18 mouse cellular contexts compared by ENCODE assay signal in the genomic region with DNA sequence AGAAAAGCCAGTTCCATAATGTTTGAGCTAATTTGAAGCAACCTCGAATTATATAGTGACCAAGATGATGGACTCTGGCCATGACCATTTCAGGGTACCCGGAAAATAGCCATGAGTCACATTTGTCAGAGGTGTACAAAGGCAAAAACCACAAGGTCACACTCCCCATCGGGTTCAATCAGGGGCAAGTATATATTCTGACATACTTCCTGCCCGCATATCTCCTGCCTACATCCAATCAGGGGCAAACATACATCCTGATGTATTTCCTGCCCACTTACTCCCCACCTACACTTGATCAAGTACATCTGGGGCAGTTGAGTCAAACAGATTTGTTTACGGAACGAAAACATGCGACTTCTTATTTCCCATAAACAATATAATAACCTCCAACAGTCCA.
"Had no signal": no experiment of that assay in that cellular context is flagged by ENCODE, and none has a peak within 500 bp of the region (broad histone marks: within the 10 kb centered on the region; RNA-seq: fewer than 3 reads in every experiment).

No protein-coding gene starts in this region.

- H3K9ac ChIP-seq: lung, embryonic 14.5 days; midbrain, embryonic 12.5 days; neural tube, embryonic 13.5 days; neural tube, embryonic 15.5 days had no signal

- DNase-seq: lung, adult 18-20 months; lung, embryonic 14.5 days; lung, postnatal 14 days; lung, postnatal 4 days; midbrain, embryonic 14.5 days; retina, postnatal 1 day; right cerebral cortex, adult 18-20 months; right cerebral cortex, postnatal 25 days; right cerebral cortex, postnatal 4 days; spleen, adult 18-20 months; thymus, postnatal 14 days; thymus, postnatal 36 days had no signal

- H3K4me2 ChIP-seq: lung, embryonic 14.5 days; midbrain, embryonic 12.5 days; neural tube, embryonic 13.5 days; neural tube, embryonic 15.5 days had no signal

- H3K36me3 ChIP-seq: midbrain, embryonic 12.5 days; neural tube, embryonic 13.5 days; neural tube, embryonic 15.5 days had no signal

- H3K4me3 ChIP-seq: midbrain, embryonic 10.5 days; midbrain, embryonic 12.5 days; myocyte; neural tube, embryonic 13.5 days; neural tube, embryonic 15.5 days had no signal

- H3K9me3 ChIP-seq: midbrain, embryonic 10.5 days; midbrain, embryonic 12.5 days; neural tube, embryonic 13.5 days; neural tube, embryonic 15.5 days had no signal

- H3K27ac ChIP-seq: midbrain, embryonic 10.5 days; midbrain, embryonic 12.5 days; neural tube, embryonic 13.5 days; neural tube, embryonic 15.5 days had no signal

- ATAC-seq: midbrain, embryonic 16.5 days had no signal

- H3K27me3 ChIP-seq: midbrain, embryonic 12.5 days; neural tube, embryonic 13.5 days; neural tube, embryonic 15.5 days had no signal
